Mouse (Mus musculus) liver, postnatal 0 days (tissue): ENCODE data around the gene Dmkn.

Source experiments
- CTCF ChIP-seq: sonication (generic); IDR thresholded peaks from 2 replicates; pipeline ENCODE4 v1.5.1; 2016; ENCODE audit warnings: antibody characterized with exemption, low read depth
- EP300 ChIP-seq: IDR thresholded peaks from 2 replicates; pipeline ENCODE4 v1.6.1; 2016; ENCODE audit warnings: antibody characterized with exemption, low read depth, mild to moderate bottlenecking

GRCm38 (mm10) chr7:30719669-30720068 lies 43.9 kb upstream of the Dmkn start:
- TF ChIP-seq CTCF: no peak
- TF ChIP-seq EP300: peak; percentile 46; the same call in 1 of the 2 replicates
